Mouse (Mus musculus): ENCODE measurements around the gene Arl1. TPM values are rescaled to one million over a fixed set of nuclear protein-coding genes. Genes with fewer than 3 reads are reported as not detected.
"Not testable (repeated sequence)": the region's sequence is repeated elsewhere in the genome, so short reads cannot be mapped to it uniquely, and the experiment has no call there.

Gene Arl1
- polyA plus RNA-seq, 1 experiment from 2014 or later, result 192 TPM

GRCm38 (mm10) chr10:88780716-88781115, 50.1 kb downstream of the Arl1 start:
- 91% methylated on average over 4 of the region's 4 CpGs for WGBS
- no peak for ATAC-seq
- Histone ChIP-seq H3K4me1 (ENCODE audit: control insufficient read depth, insufficient read depth, low read length) (no peaks in the 10 kb centered on the region; the same call in 1 of the 2 replicates), H3K27ac (ENCODE audit: low read length) (no peak overlapping the region), H3K4me2 (ENCODE audit: low read depth, low read length) (no peak overlapping the region), H3K36me3 (ENCODE audit: control insufficient read depth, insufficient read depth, low read length) (no peaks in the 10 kb centered on the region), H3K27me3 (replicated peaks; ENCODE audit: control insufficient read depth, insufficient read depth, low read length) (no peaks in the 10 kb centered on the region), H3K9me3 (ENCODE audit: control insufficient read depth, low read length) (no peaks in the 10 kb centered on the region), H3K9ac (ENCODE audit: low read depth, low read length) (no peak overlapping the region), H3K4me3 (ENCODE audit: low read length) (no peak overlapping the region)

GRCm38 (mm10) chr10:88783135-88783534, 52.5 kb downstream of the Arl1 start:
- H3K36me3 ChIP-seq (ENCODE audit: control insufficient read depth, insufficient read depth, low read length); H3K27me3 ChIP-seq (replicated peaks; ENCODE audit: control insufficient read depth, insufficient read depth, low read length): not testable (repeated sequence)
- WGBS, result 93% methylated on average over 2 of the region's 2 CpGs

GRCm38 (mm10) chr10:88783941-88784340, 53.3 kb downstream of the Arl1 start:
- no peak overlapping the region for H3K9ac ChIP-seq (ENCODE audit: low read depth, low read length)
- H3K27me3 ChIP-seq (replicated peaks; ENCODE audit: control insufficient read depth, insufficient read depth, low read length), result no peaks in the 10 kb centered on the region
- H3K9me3 ChIP-seq (ENCODE audit: control insufficient read depth, low read length), result no peaks in the 10 kb centered on the region
- H3K27ac ChIP-seq (ENCODE audit: low read length), result peak overlapping the region; percentile 61
- ATAC-seq, result peak; percentile 50; the same call in 1 of the 2 replicates
- no peak overlapping the region for H3K4me2 ChIP-seq (ENCODE audit: low read depth, low read length)
- 86% methylated on average over 5 of the region's 5 CpGs for WGBS
- H3K4me1 ChIP-seq (ENCODE audit: control insufficient read depth, insufficient read depth, low read length), result no peaks in the 10 kb centered on the region; the same call in 1 of the 2 replicates
- no peak overlapping the region for H3K4me3 ChIP-seq (ENCODE audit: low read length)
- peaks cover 3% of the 10 kb centered on the region for H3K36me3 ChIP-seq (ENCODE audit: control insufficient read depth, insufficient read depth, low read length)

More at GRCm38 (mm10) chr10:88783135-88783534, 52.5 kb downstream of the Arl1 start:
- H3K4me2 ChIP-seq (ENCODE audit: low read depth, low read length); H3K9me3 ChIP-seq (ENCODE audit: control insufficient read depth, low read length); H3K4me3 ChIP-seq (ENCODE audit: low read length); H3K9ac ChIP-seq (ENCODE audit: low read depth, low read length); H3K4me1 ChIP-seq (ENCODE audit: control insufficient read depth, insufficient read depth, low read length); H3K27ac ChIP-seq (ENCODE audit: low read length); ATAC-seq: not testable (repeated sequence)

- 58% methylated on average over 5 of the region's 5 CpGs for WGBS
- no peak overlapping the region for H3K9ac ChIP-seq (ENCODE audit: low read depth, low read length)
- H3K27ac ChIP-seq (ENCODE audit: low read length), result 0 out of 2 replicates have a peak overlapping the region, but pooled peaks have one; percentile 44
- peaks cover 3% of the 10 kb centered on the region for H3K36me3 ChIP-seq (ENCODE audit: control insufficient read depth, insufficient read depth, low read length)
- no peaks in the 10 kb centered on the region for H3K9me3 ChIP-seq (ENCODE audit: control insufficient read depth, low read length)
- H3K4me2 ChIP-seq (ENCODE audit: low read depth, low read length), result no peak overlapping the region
- no peaks in the 10 kb centered on the region for H3K27me3 ChIP-seq (replicated peaks; ENCODE audit: control insufficient read depth, insufficient read depth, low read length)
- peak; percentile 93 for ATAC-seq
- H3K4me3 ChIP-seq (ENCODE audit: low read length), result no peak overlapping the region
- no peaks in the 10 kb centered on the region; the same call in 1 of the 2 replicates for H3K4me1 ChIP-seq (ENCODE audit: control insufficient read depth, insufficient read depth, low read length)
Measured at GRCm38 (mm10) chr10:88784513-88784931, 53.9 kb downstream of the Arl1 start.

- no peak for ATAC-seq
- H3K4me2 ChIP-seq (ENCODE audit: low read depth, low read length), result no peak overlapping the region
- H3K4me3 ChIP-seq (ENCODE audit: low read length), result no peak overlapping the region
- no peaks in the 10 kb centered on the region for H3K4me1 ChIP-seq (ENCODE audit: control insufficient read depth, insufficient read depth, low read length)
- H3K9me3 ChIP-seq (ENCODE audit: control insufficient read depth, low read length), result no peaks in the 10 kb centered on the region
- H3K27ac ChIP-seq (ENCODE audit: low read length), result peak overlapping the region; percentile 31
- H3K9ac ChIP-seq (ENCODE audit: low read depth, low read length), result no peak overlapping the region
- no peaks in the 10 kb centered on the region for H3K27me3 ChIP-seq (replicated peaks; ENCODE audit: control insufficient read depth, insufficient read depth, low read length)
- H3K36me3 ChIP-seq (ENCODE audit: control insufficient read depth, insufficient read depth, low read length), result no peaks in the 10 kb centered on the region; the same call in 1 of the 2 replicates
Measured at GRCm38 (mm10) chr10:88793671-88794070, 63.0 kb downstream of the Arl1 start.

Other genes starting within 250 kb of the Arl1 start
- 51.1 and 65.7 TPM in 2 replicates for gene Chpt1, start 226.8 kb upstream of the Arl1 start, polyA plus RNA-seq (2015; fragmentation: Nextera tagmentation; extraction: Ambion mirVana)
- gene Mybpc1, start 125.7 kb upstream of the Arl1 start, polyA plus RNA-seq (2015; fragmentation: Nextera tagmentation; extraction: Ambion mirVana), result 1.9 and 2.8 TPM in 2 replicates
- 0.56 and 2.1 TPM in 2 replicates for gene Spic, start 45.8 kb upstream of the Arl1 start, polyA plus RNA-seq (2015; fragmentation: Nextera tagmentation; extraction: Ambion mirVana)
- gene Utp20, start 95.9 kb downstream of the Arl1 start, polyA plus RNA-seq (2015; fragmentation: Nextera tagmentation; extraction: Ambion mirVana), result 10.5 and 11.5 TPM in 2 replicates
- gene Slc5a8, start 155.1 kb downstream of the Arl1 start, polyA plus RNA-seq (2015; fragmentation: Nextera tagmentation; extraction: Ambion mirVana), result 2.2 and 2.5 TPM in 2 replicates